Mouse (Mus musculus) liver (tissue): ENCODE measurements around the gene Ptpn12.

Experiments used
- DNase-seq: peaks from one replicate; pipeline ENCODE4 v3.0.0-alpha.2; 2020; ENCODE audit warnings: mixed read lengths

The Ptpn12 gene

GRCm38 (mm10) chr5:21055820-21056531 lies at the start of gene Ptpn12:
Gene Ptpn12 (minus strand): TSS chr5:21055911.
- DNase-seq = peak; percentile 98

- DNase-seq = no peak
These were observed 35.5 kb upstream of the Ptpn12 start for GRCm38 (mm10) chr5:21091179-21091578.

GRCm38 (mm10) chr5:21057217-21057616 lies 1.5 kb upstream of the Ptpn12 start:
- no peak for DNase-seq

GRCm38 (mm10) chr5:21056595-21056994 lies 884 bp upstream of the Ptpn12 start:
- DNase-seq = no peak

- DNase-seq = peak; percentile 64
These were observed 466 bp downstream of the Ptpn12 start for GRCm38 (mm10) chr5:21055071-21055819.

GRCm38 (mm10) chr5:21054472-21055070 lies 1.1 kb downstream of the Ptpn12 start:
- peak; percentile 78 for DNase-seq

- DNase-seq = peak; percentile 26
These were observed 2.0 kb downstream of the Ptpn12 start for GRCm38 (mm10) chr5:21053571-21054307.

- peak; percentile 24 for DNase-seq
These were observed 3.2 kb downstream of the Ptpn12 start for GRCm38 (mm10) chr5:21052521-21052920.

- DNase-seq = no peak
These were observed 5.0 kb downstream of the Ptpn12 start for GRCm38 (mm10) chr5:21050770-21051122.

GRCm38 (mm10) chr5:21050061-21050769 lies 5.5 kb downstream of the Ptpn12 start:
- peak; percentile 38 for DNase-seq

GRCm38 (mm10) chr5:21049006-21049405 lies 6.7 kb downstream of the Ptpn12 start:
- no peak for DNase-seq

- no peak for DNase-seq
These were observed 8.6 kb downstream of the Ptpn12 start for GRCm38 (mm10) chr5:21047114-21047513.

- DNase-seq = no peak
These were observed 9.3 kb downstream of the Ptpn12 start for GRCm38 (mm10) chr5:21046150-21047048.

- DNase-seq = no peak
These were observed 10.2 kb downstream of the Ptpn12 start for GRCm38 (mm10) chr5:21045462-21045861.

- DNase-seq = no peak
These were observed 17.6 kb downstream of the Ptpn12 start for GRCm38 (mm10) chr5:21038100-21038499.

GRCm38 (mm10) chr5:21035689-21036480 lies 19.8 kb downstream of the Ptpn12 start:
- DNase-seq = no peak

GRCm38 (mm10) chr5:21034388-21034966 lies 21.2 kb downstream of the Ptpn12 start:
- no peak for DNase-seq

- no peak for DNase-seq
These were observed 22.2 kb downstream of the Ptpn12 start for GRCm38 (mm10) chr5:21033382-21034056.

- no peak for DNase-seq
These were observed 23.1 kb downstream of the Ptpn12 start for GRCm38 (mm10) chr5:21032626-21033025.

- no peak for DNase-seq
These were observed 25.5 kb downstream of the Ptpn12 start for GRCm38 (mm10) chr5:21030226-21030625.
